Mouse (Mus musculus) megakaryocyte, adult 5-6 weeks (primary cell): ENCODE measurements around the gene Matk. TPM values are rescaled to one million over a fixed set of nuclear protein-coding genes. Genes with fewer than 3 reads are reported as not detected.
"Not testable (repeated sequence)": the region's sequence is repeated elsewhere in the genome, so short reads cannot be mapped to it uniquely, and the experiment has no call there.

ENCODE experiments used
- ATAC-seq: 2 replicates; pipeline ENCODE4 v1.8.0; 2016; ENCODE audit warnings: mild to moderate bottlenecking, inconsistent platforms; ENCODE audit not compliant: poor library complexity, severe bottlenecking
- total RNA-seq, 2 experiments: library from RNA; stranded (forward) in 1 of 2; stranded (reverse) in 1 of 2; fragments of 153-499, 151-499 nt in 1 of 2; fragments of 221-1000, 200-1000 nt in 1 of 2; gene quantifications; 2 replicates each; pipeline versions ENCODE4 v1.2.3 to v1.2.4; 2015 to 2017

Gene Matk
- total RNA-seq (2015): 5.4 and 5.9 TPM in 2 replicates
- total RNA-seq (2017): 7.5 and 8.1 TPM in 2 replicates

DNA sequence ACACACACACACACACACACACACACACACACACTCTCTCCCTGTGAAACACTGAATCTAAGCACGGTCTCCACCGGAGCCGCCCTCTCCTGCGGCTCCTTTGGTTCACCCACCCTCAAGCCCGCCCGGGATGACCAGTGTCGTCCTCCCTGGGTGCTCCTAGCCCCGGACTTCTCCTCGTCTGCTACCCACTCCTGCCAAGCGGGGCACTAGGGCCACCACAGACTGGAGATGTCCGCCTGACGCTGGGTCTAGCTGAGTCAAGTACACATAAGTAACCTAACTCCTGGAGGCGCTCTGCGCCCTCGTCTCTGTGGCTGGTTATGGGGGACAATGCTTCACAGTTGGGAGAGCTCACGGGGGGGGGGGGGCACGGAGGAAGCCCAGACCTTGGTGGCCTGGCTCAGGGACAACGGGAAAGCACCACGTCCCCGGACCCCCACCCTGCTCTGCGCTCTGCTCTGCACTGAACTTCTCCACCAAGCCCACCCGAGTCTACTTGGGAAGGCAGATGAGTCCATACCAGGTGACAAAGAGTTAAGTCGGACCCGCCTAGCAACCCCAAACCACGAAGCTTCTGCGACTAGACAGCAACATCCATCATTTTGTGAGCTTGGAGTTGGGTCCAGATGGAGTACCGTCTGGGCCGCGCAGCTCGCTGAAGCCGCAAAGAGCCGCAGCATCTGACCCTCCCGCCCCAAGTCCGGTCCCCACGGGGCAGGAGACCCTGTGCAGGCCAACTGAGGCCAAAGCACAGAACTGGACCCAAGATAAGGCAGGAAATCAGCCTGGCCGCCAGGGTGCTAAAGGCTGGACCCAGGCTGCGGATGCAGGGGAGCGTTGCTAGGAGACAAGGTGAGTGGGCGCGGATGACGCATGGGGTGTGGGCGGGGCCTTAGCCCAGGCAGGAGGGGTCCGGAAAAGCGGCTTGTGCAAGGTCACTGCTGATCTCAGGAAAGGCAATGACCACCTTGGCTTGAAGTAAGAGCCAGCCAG, at the start of gene Matk:
TSS of gene Matk (plus strand) at position 512 of the 996 bp plus-strand sequence.
- peak; percentile 47 for ATAC-seq

DNA sequence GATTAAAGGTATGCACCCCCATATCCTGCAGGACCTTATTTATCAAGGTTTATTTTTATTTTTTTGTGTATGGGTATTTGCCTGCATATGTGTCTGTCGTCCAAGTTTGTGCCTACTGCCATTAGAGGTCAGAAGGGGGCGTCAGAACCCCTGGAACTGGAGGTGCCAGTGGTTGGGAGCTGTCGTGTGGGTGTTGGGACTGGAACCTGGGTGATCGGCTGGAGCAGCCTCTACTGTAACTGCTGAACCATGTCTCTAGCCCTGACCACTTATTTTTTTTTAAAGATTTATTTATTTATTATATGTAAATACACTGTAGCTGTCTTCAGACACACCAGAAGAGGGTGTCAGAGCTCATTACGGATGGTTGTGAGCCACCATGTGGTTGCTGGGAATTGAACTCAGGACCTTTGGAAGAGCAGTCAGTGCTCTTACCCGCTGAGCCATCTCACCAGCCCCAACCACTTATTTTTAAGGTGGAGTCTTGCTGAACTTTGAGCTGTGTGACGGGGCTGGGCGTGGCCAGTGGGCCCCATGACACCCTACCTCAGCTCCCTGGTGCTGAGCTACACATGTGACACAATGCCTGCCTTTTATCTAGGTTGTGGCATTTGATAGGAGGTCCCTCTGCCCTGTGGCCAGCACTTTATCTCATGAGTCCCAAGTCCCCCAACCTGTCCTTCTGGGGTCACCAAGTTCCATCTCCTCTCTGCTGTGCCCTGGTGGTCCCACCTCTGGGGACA, 49.6 kb upstream of the Matk start:
- no peak for ATAC-seq

DNA sequence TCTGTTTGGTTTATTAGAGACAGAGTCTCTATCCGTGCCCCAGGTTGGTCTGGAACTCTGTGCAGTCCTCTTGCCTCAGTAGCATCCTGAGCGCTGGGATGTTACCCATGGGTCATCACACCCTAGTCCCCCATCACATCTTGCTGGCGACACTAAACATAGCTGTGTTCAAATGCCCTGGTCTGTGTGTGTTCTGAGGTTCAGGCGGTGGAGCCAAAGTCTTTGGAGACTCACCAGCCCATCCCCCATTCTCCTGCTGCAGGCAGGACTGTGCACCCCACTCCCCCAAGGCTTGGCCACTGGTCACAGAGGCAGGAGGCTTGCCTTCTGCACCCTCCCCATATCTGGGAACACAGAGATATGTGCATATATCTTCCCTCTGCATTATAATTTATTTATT, 48.6 kb upstream of the Matk start:
- ATAC-seq: no peak

DNA sequence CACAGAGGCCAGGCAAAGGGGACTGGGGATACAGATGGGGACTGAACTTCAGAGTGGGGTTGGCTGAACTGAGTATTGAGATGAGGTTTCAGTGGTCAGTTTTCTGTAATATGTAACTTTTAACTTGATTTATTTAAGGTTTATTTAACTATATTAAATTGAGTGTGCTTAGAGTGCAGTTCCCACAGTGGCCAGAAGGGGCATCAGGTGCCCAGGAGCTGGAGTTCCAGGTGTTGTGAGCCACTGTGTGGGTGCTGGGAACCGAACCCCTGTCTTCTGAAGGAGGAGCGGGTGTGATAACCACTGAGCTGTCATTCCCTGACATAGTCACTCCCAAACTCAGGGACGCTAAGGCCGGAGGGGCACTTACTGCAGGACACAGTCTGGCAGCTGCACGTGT, 42.6 kb upstream of the Matk start:
- ATAC-seq: no peak

DNA sequence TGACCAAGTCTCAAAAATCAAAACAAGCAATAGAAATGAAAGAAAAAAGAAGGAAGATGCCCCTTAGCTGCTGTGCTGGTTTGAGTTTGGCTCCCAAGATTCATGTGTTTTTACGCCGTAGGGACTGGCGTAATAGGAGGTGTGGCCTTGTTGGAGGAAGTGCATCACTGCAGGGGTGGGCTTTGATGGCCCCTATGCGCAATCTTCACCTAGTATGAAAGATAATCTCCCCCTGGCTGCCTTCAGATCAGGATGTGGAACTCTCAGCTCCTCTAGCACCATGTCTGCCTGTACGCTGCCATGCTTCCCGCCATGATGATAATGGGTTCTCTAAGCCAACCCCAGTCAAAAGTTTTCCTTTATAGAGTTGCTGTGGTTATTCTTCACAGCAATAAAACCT, 36.5 kb upstream of the Matk start:
- ATAC-seq: no peak

DNA sequence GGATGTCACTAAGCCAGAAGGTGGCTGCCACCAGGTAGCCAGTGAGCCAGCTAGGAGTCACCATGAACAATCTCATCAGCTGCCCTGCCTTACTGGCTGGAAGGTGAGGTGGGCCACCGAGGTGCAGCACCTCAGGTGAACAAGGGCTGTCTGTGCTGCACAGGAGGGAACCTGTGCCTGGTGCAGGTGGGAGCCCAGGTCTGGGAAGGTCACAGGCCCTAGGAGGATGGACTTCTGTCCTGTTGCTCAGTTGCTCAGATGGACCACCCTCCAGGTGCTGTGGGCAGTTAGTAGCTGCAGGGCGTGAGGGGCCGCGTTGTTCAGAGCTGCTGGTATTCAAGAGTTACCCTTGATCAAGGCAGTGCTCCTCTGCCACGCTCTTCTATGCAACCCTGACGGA, 35.9 kb upstream of the Matk start:
- no peak for ATAC-seq

DNA sequence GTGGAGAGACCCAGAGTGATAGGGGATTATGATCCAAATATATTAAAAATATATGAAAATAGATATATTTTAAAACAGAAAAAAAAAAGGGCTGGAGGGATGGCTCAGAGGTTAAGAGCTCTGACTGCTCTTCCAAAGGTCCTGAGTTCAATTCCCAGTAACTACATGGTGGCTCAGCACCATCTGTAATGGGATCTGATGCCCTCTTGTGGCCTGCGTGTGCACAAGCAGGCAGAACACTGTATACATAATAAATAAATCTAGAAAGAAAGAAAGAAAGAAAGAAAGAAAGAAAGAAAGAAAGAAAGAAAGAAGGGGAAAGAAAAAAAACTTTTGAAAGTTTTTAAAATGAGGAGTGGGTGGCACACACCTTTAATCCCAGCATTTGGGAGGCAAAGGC, 35.5 kb upstream of the Matk start:
- not testable (repeated sequence) for ATAC-seq

DNA sequence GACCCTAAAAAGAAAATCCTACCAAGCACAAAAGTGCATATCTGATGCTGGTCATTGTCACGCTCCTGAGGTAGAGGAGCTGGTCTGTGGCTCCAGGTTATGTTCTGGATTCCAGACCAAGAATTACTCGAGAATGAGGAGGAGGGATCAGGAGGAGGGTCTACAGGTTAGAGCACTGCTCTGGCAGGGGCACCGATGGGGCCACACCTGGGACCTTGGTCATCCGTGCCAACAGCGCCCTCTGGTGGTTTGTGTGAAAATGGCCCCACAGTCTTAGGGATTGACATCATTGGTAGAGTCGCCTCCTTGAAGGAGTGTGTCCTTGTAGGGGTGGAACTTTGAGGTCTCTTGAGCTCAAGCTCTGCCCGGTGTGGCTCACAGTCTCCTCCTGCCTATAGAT, 34.8 kb upstream of the Matk start:
- peak; percentile 86 for ATAC-seq

DNA sequence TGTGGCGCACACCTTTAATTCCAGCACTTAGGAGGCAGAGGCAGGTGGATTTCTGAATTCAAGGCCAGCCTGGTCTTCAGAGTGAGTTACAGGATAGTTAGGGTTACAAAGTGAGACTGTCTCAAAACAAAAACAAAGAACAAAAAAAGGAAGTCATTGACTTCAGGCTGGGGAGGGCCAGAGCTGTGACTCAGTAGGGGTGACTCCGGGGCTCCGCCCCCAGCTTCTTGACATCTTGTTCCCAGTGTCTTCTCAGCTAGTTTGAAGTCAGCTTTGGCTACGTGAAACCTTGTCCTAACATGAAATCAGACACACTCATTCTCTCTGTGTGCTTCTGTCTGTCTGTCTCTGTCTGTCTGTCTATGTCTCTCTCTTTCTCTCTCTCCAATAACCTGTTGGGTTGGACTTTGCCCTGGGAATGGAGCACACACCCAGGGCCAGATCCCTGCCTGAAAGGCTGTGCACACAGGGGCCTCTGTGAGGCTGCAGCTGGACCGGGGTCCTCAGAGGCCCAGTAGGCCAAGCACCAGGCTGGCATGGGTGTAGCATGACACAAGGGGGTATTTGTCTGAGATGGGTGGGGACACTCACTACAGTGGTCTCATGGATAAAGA, 31.2 kb upstream of the Matk start:
- ATAC-seq: peak; percentile 85

DNA sequence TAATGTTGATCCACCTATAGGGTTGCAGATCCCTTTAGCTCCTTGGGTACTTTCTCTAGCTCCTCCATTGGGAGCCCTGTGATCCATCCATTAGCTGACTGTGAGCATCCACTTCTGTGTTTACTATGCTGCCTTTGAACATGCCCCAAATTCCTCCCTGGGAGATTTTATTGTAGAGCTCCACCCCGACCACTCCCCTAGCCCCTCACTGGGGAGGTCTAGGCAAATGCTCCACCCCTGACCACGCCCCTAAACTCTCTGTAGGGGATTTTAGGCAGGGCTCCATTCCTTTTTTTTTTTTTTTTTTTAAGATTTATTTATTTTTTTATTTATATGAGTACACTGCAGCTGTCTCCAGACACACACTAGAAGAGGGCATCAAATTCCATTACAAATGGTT, 29.0 kb upstream of the Matk start:
- ATAC-seq: not testable (repeated sequence)

DNA sequence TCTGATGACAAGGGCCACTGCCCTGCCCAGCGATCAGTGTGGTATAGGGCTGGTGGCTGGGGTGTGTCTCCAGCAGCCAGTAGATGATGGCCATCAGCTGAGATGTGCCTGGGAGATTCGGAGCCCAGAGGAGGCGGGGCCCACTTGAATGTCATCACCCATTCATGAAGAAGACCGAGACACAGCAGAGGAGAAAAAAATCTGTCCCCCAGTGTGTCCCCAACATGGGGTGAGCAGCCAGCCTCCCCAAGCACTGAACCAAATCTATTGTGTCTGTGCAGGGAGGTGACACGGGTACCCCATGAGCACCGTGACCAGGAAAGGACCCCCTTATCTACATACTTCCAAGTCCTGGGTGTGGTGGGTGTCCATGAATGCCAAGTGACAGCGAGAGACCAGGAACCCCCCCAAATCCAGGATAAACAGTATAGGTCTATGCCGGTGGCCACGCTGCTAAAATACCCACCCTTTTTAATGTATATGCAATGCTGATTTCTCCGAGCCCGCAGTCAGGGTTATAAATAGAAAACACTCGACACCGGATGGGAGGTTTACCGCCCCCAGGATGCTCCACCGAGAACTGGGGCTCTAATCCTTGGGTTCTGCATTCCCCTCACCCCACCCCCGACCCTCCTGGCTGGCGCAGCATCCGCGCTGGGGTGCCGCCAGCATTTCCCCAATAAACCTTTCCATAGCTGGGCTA, 22.8 kb upstream of the Matk start:
- no peak for ATAC-seq

DNA sequence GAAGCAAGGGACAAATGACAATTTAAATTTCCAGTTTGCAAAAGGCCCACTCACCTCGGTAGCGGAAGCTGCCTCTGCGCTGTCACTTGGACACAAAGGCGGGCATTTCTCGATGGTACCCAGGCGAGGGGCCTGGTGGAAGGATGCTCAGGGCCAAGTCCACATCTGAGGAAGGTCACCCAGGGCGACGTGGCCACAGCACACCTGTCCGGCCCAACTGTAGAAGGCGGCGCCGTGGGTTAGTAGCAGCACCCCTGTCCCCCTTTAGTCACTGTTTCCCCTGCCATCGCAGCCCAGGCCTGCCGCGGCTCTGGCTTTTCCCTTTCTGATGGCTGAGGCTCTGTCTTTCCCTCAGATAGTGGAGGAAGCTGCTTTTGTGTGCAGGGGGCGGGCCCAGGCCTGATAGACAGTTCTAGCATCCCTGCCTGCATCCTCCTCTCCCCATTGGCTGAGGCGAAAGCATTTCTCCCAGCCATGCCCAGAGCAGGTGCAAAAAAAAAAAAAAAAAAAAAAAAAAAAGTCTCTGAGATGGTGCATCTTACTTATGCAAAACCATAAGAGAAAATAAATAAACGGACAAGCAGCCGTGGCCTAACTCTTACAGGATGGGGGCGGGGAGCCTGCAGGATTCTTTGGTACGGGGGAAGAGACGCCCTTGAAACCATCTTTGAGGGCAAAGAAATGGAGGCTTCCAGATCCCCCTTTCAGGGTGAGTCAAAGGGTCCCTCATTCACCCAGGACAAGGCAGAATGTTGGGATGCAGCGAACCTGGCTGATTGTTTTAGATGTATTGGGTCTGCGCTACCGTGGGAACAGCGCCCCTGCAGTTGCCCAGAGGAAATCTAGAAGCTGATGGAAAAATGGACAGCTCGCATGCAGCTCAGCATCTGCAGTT, 22.1 kb upstream of the Matk start, which contains the start of gene Atcay:
TSS of gene Atcay (minus strand) at position 396 of the 895 bp plus-strand sequence.
- no peak for ATAC-seq

DNA sequence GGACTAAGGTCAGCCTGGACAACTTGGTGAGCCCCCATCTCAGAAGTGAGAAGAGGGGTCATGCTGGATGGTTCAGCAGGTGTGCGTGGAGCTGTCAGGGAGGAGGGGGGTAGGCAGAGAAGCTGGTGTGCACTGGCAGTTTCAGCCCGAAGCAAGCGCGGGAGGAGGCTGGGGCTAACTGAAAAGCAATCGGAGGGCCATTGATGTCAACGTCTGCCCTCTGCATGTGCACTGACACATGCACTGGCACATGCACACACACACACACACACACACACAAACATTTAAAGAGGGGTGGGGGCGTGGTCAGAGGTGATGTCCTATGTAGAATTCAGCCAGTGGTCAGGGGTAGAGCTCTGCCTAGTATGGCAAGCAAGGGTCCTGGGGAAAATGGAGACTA, 21.3 kb upstream of the Matk start:
- ATAC-seq: no peak

DNA sequence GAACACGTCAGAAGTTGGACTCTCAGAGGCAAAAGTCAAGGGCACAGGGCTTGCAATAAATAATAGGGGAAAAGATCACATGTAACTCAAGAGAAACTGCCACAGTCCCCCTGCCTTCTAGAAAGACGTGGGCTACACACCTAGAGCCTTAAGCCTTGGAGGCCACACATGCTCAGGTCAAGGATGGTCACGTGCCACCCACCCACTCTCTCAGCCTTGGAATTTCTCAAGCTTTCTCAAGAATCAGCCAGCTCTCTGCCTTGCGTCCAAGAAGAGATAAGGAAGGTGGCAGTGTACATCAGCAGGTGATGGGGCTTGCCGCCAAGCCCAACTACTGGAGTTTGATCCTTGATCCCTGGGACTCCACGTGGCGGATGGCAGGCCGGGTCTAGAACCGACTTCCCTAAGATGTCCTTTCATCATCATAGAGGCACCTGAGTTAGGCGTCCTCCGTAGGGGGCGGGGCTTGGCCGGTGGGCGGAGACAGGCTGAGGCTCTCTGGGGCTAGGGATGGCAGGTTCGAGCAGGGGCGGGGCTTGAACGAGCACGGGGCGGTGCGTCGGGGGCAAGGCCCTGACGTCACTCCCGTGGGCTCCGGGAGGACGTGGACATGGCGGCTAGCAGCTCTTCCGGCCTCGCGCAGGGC, 20.0 kb upstream of the Matk start, which contains the start of gene Zfr2:
TSS of gene Zfr2 (plus strand) at position 576 of the 646 bp plus-strand sequence.
- peak; percentile 93 for ATAC-seq

DNA sequence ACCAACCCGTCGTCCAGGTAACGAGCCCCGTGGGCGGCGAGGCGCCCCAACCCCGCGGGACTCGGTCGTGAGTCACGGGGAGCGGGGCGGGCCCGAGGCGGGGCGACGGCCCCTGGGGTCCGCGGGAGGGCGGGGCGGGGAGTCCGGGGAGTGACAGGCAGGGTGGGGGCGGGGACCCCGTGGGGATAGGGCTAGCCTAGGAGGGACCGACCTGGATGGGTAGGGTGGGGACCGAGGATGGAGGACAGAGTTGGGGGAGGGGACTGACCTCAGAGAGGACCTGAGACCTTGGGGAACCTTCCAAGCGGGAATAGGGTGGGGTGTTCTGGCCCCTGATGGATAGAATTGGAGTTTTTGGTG, 19.5 kb upstream of the Matk start:
- no peak for ATAC-seq

DNA sequence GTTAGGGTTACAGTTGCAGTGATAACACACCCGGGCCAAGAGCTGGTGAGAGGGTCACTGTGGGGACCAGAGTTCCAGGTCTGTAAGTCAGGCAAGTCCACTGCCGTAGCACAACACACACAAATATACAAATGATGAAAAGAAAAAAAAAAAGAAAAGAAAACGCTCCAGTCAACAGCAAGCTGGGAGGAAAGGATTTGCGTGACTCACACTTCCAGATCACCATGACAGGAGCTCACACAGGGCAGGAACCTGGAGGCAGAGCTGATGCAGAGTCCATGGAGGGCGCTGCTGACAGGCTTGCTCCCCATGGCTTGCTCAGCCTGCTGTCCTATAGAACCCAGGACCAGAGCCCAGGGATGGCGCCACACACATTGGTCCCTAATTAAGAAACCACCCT, 18.5 kb upstream of the Matk start:
- ATAC-seq: no peak

DNA sequence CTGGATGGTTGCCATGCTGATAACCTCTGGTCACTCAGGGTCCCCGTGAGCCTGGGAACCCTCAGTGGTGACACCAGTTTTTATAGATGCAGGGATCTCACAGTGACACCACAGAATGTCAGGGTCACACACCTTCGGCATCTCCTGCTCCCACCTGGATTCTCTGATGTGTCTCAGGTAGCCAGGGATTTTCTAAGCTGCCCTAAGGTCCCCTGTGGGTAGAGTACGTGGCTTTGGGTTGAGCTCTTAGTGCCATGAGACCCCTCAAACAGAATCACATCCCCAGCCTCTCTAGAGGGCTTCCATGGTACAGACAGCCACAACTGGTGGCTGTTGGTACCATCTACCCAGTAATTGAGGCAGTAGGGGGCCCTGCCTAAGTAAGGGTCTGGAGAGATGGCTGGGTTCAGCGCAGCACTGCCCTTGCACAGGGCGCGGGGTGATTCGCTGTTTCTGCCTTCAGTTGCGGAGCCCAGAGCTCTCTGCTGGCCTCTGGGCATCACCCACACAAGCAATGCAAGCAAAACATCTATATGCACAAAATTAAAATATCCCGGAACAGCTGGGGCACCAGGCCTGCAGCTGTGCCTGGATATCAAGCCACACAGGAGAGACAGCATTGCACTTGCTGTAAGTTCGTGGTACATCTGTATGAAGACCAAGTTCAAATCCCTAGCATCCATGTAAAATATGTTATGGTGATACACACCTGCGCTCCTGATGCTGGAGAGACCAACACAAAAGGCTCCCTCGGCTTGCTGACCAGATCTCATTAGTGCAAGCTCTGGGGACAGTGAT, 16.1 kb upstream of the Matk start:
- no peak for ATAC-seq

DNA sequence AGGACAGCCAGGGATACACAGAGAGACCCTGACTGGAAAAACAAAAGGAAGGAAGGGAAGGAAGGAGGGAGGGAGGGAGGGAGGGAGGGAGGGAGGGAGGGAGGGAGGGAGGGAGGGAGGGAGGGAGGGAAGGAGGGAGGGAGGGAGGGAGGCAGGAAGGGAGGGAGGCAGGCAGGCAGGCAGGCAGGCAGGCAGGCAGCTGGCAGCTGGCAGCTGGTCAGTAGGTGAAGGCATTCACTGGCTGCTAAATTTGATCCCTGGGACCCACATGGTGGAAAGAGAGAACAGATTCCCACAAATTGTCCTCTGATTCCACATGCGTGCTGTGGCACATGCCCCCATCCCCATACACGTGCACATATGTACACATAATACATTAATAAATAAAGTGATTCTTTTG, 14.1 kb upstream of the Matk start:
- no peak for ATAC-seq
